Mouse (Mus musculus): Measurements from ENCODE around the gene Trim2. TPM values are rescaled to one million over a fixed set of nuclear protein-coding genes. Genes with fewer than 3 reads are reported as not detected.
A peak's percentile ranks its signal among the peaks of the same experiment; 100 is the strongest.

Trim2 gene
- polyA plus RNA-seq, 1 experiment from 2014 or later, result 177 TPM

- 0 out of 2 replicates have a peak overlapping the region, but pooled peaks have one; percentile 44 for H3K27ac ChIP-seq
- peak; percentile 85 for ATAC-seq
- 0 out of 2 replicates have a peak overlapping the region, but pooled peaks have one; percentile 15 for H3K9ac ChIP-seq (replicated peaks)
- H3K4me1 ChIP-seq (replicated peaks), result peaks cover 11% of the 10 kb centered on the region
- H3K4me3 ChIP-seq (replicated peaks), result no peak overlapping the region
- 24% methylated on average over 8 of the region's 8 CpGs for WGBS
- H3K9me3 ChIP-seq, result no peaks in the 10 kb centered on the region
- no peaks in the 10 kb centered on the region for H3K27me3 ChIP-seq
- H3K36me3 ChIP-seq, result no peaks in the 10 kb centered on the region
- peak overlapping the region; percentile 34 for H3K4me2 ChIP-seq (replicated peaks)
These were observed 8.0 kb upstream of the Trim2 start for GRCm38 (mm10) chr3:84314651-84315191.

GRCm38 (mm10) chr3:84313801-84314541 is 7.3 kb upstream of the Trim2 start:
- 91% methylated on average over 6 of the region's 6 CpGs for WGBS
- Histone ChIP-seq H3K9ac (replicated peaks) (no peak overlapping the region), H3K27me3 (no peaks in the 10 kb centered on the region), H3K4me1 (replicated peaks) (peaks cover 11% of the 10 kb centered on the region), H3K36me3 (no peaks in the 10 kb centered on the region), H3K27ac (no peak overlapping the region), H3K4me3 (replicated peaks) (no peak overlapping the region), H3K4me2 (replicated peaks) (no peak overlapping the region), H3K9me3 (no peaks in the 10 kb centered on the region)
- ATAC-seq, result peak; percentile 21; the same call in 1 of the 2 replicates

- Histone ChIP-seq H3K4me2 (replicated peaks) (no peak overlapping the region), H3K9me3 (no peaks in the 10 kb centered on the region), H3K27me3 (no peaks in the 10 kb centered on the region), H3K4me1 (replicated peaks) (peaks cover 11% of the 10 kb centered on the region), H3K27ac (no peak overlapping the region), H3K9ac (replicated peaks) (no peak overlapping the region), H3K36me3 (no peaks in the 10 kb centered on the region), H3K4me3 (replicated peaks) (no peak overlapping the region)
- peak; percentile 49; the same call in 1 of the 2 replicates for ATAC-seq
- 54% methylated on average over 18 of the region's 18 CpGs for WGBS
These were observed 6.5 kb upstream of the Trim2 start for GRCm38 (mm10) chr3:84313003-84313800.

GRCm38 (mm10) chr3:84312326-84312725 is 5.6 kb upstream of the Trim2 start:
- ATAC-seq, result no peak

GRCm38 (mm10) chr3:84307516-84307915 is 839 bp upstream of the Trim2 start:
- H3K36me3 ChIP-seq, result no peaks in the 10 kb centered on the region
- ATAC-seq, result no peak

More at GRCm38 (mm10) chr3:84312326-84312725, 5.6 kb upstream of the Trim2 start:
- Histone ChIP-seq H3K9ac (replicated peaks) (no peak overlapping the region), H3K4me3 (replicated peaks) (no peak overlapping the region), H3K4me1 (replicated peaks) (peaks cover 11% of the 10 kb centered on the region), H3K36me3 (no peaks in the 10 kb centered on the region), H3K4me2 (replicated peaks) (no peak overlapping the region), H3K27ac (no peak overlapping the region), H3K9me3 (no peaks in the 10 kb centered on the region), H3K27me3 (no peaks in the 10 kb centered on the region)
- WGBS, result 87% methylated on average over 5 of the region's 5 CpGs

GRCm38 (mm10) chr3:84305722-84306510 is 761 bp downstream of the Trim2 start:
- H3K4me1 ChIP-seq (replicated peaks), result peaks cover 51% of the 10 kb centered on the region
- H3K4me3 ChIP-seq (replicated peaks), result peak overlapping the region; percentile 50
- no peaks in the 10 kb centered on the region for H3K9me3 ChIP-seq
- H3K27ac ChIP-seq, result peak overlapping the region; percentile 94
- no peaks in the 10 kb centered on the region for H3K27me3 ChIP-seq
- 0 out of 2 replicates have a peak overlapping the region, but pooled peaks have one; percentile 74 for H3K9ac ChIP-seq (replicated peaks)
- WGBS, result 15% methylated on average over 15 of the region's 15 CpGs
- H3K36me3 ChIP-seq, result no peaks in the 10 kb centered on the region
- ATAC-seq, result peak; percentile 5
- peak overlapping the region; percentile 81 for H3K4me2 ChIP-seq (replicated peaks)

More at GRCm38 (mm10) chr3:84307516-84307915, 839 bp upstream of the Trim2 start:
- Histone ChIP-seq H3K9ac (replicated peaks) (no peak overlapping the region), H3K27me3 (no peaks in the 10 kb centered on the region), H3K4me3 (replicated peaks) (no peak overlapping the region), H3K4me2 (replicated peaks) (no peak overlapping the region), H3K4me1 (replicated peaks) (peaks cover 37% of the 10 kb centered on the region), H3K27ac (no peak overlapping the region), H3K9me3 (no peaks in the 10 kb centered on the region)
- WGBS, result 86% methylated on average over 5 of the region's 5 CpGs

- 0% methylated on average over 28 of the region's 28 CpGs for WGBS
- H3K9me3 ChIP-seq, result no peaks in the 10 kb centered on the region
- peak overlapping the region; percentile 81 for H3K4me2 ChIP-seq (replicated peaks)
- no peaks in the 10 kb centered on the region for H3K27me3 ChIP-seq
- peaks cover 55% of the 10 kb centered on the region for H3K4me1 ChIP-seq (replicated peaks)
- H3K27ac ChIP-seq, result peak overlapping the region; percentile 94
- peak overlapping the region; percentile 50 for H3K4me3 ChIP-seq (replicated peaks)
- H3K36me3 ChIP-seq, result no peaks in the 10 kb centered on the region
- peak overlapping the region; percentile 74 for H3K9ac ChIP-seq (replicated peaks)
- peak; percentile 95 for ATAC-seq
These were observed 1.5 kb downstream of the Trim2 start for GRCm38 (mm10) chr3:84305010-84305692.

GRCm38 (mm10) chr3:84304339-84305009 is 2.2 kb downstream of the Trim2 start:
- Histone ChIP-seq H3K4me3 (replicated peaks) (peak overlapping the region; percentile 50), H3K36me3 (no peaks in the 10 kb centered on the region), H3K27me3 (no peaks in the 10 kb centered on the region), H3K27ac (peak overlapping the region; percentile 94), H3K4me1 (replicated peaks) (peaks cover 55% of the 10 kb centered on the region), H3K9me3 (no peaks in the 10 kb centered on the region), H3K9ac (replicated peaks) (peak overlapping the region; percentile 74), H3K4me2 (replicated peaks) (peak overlapping the region; percentile 81)
- ATAC-seq, result peak; percentile 71
- WGBS, result 0% methylated on average over 32 of the region's 32 CpGs

GRCm38 (mm10) chr3:84303395-84303949 is 3.2 kb downstream of the Trim2 start:
- H3K4me1 ChIP-seq (replicated peaks), result peaks cover 55% of the 10 kb centered on the region
- no peak for ATAC-seq
- H3K4me2 ChIP-seq (replicated peaks), result peak overlapping the region; percentile 81
- H3K27ac ChIP-seq, result peak overlapping the region; percentile 94
- peak overlapping the region; percentile 50 for H3K4me3 ChIP-seq (replicated peaks)
- H3K9me3 ChIP-seq, result no peaks in the 10 kb centered on the region
- no peaks in the 10 kb centered on the region for H3K27me3 ChIP-seq
- WGBS, result 30% methylated on average over 8 of the region's 8 CpGs
- 0 out of 2 replicates have a peak, but pooled peaks cover 5% of the 10 kb centered on the region for H3K36me3 ChIP-seq
- H3K9ac ChIP-seq (replicated peaks), result peak overlapping the region; percentile 74

- H3K36me3 ChIP-seq, result 0 out of 2 replicates have a peak, but pooled peaks cover 5% of the 10 kb centered on the region
- peak overlapping the region; percentile 94 for H3K27ac ChIP-seq
- no peaks in the 10 kb centered on the region for H3K9me3 ChIP-seq
- WGBS, result 8% methylated on average over 4 of the region's 4 CpGs
- ATAC-seq, result no peak
- H3K9ac ChIP-seq (replicated peaks), result peak overlapping the region; percentile 2; the same call in 1 of the 2 replicates
- peaks cover 55% of the 10 kb centered on the region for H3K4me1 ChIP-seq (replicated peaks)
- H3K27me3 ChIP-seq, result no peaks in the 10 kb centered on the region
- H3K4me2 ChIP-seq (replicated peaks), result peak overlapping the region; percentile 81
- peak overlapping the region; percentile 50 for H3K4me3 ChIP-seq (replicated peaks)
These were observed 4.4 kb downstream of the Trim2 start for GRCm38 (mm10) chr3:84302273-84302672.

Data from midbrain, embryonic 13.5 days (tissue).